Mouse (Mus musculus) brain, embryonic 14.5 days (tissue): ENCODE results near the gene Retn.

Source experiments
- CTCF ChIP-seq: fragments of 200-500 bp; IDR thresholded peaks from 2 replicates; pipeline ENCODE4 v1.5.1; 2012; ENCODE audit warnings: inconsistent platforms, mild to moderate bottlenecking, moderate library complexity, borderline replicate concordance; ENCODE audit not compliant: insufficient read depth, insufficient read length; ENCODE audit errors: extremely low read depth
- POLR2A ChIP-seq: fragments of 200-500 bp; IDR thresholded peaks from 2 replicates; pipeline ENCODE4 v1.6.1; 2012; ENCODE audit warnings: mild to moderate bottlenecking, inconsistent platforms, borderline replicate concordance; ENCODE audit not compliant: poor library complexity, insufficient read depth, insufficient read length, severe bottlenecking; ENCODE audit errors: extremely low read depth

GRCm38 (mm10) chr8:3701491-3701890, 45.9 kb downstream of the Retn start:
- TF ChIP-seq CTCF (no peak), POLR2A (no peak)
